Mouse (Mus musculus): ENCODE data around the gene Gps2. TPM values are rescaled to one million over a fixed set of nuclear protein-coding genes. Genes with fewer than 3 reads are reported as not detected.

Gps2 gene
- total and polyA plus RNA-seq, 3 experiments, result 78.0 to 113 TPM; not detected in 1

- Histone ChIP-seq H3K4me3 (ENCODE audit: control insufficient read depth in 1 of 2, insufficient read depth in 1 of 2, low read depth in 2 of 2, low read length in 2 of 2) (no peak overlapping the region), H3K27ac (ENCODE audit: control insufficient read depth, low read depth, low read length) (peak overlapping the region; percentile 64), H3K79me2 (ENCODE audit: control insufficient read depth, insufficient read depth, low read length, poor library complexity) (no peaks in the 10 kb centered on the region), H3K36me3 (ENCODE audit: control insufficient read depth in 1 of 2, insufficient read depth in 2 of 2, low read length in 2 of 2) (peaks cover 0 to 39% of the 10 kb centered on the region in 2 experiments; a peak in 2 of 4 replicates), H3K4me1 (ENCODE audit: control insufficient read depth in 1 of 2, insufficient read depth in 2 of 2, low read length in 2 of 2) (peaks cover 14 to 66% of the 10 kb centered on the region in 2 experiments), H3K9ac (ENCODE audit: control insufficient read depth, low read depth, low read length, poor library complexity, severe bottlenecking) (no peak overlapping the region), H3K9me3 (replicated peaks; ENCODE audit: insufficient read depth, low read length) (no peaks in the 10 kb centered on the region), H3K27me3 (ENCODE audit: control insufficient read depth in 1 of 2, insufficient read depth in 2 of 2, low read length in 2 of 2) (no peaks in the 10 kb centered on the region)
- TF ChIP-seq HCFC1 (IDR thresholded peaks at IDR 0.05; ENCODE audit: low read depth, low read length) (no peak), MYC (IDR thresholded peaks at IDR 0.05; ENCODE audit: low read depth, low read length) (no peak), CTCF (IDR thresholded peaks at IDR 0.05 in 2 of 3, conservative IDR thresholded peaks at IDR 0.05 in 1 of 3; ENCODE audit: control insufficient read depth in 1 of 3, insufficient read depth in 1 of 3, low read depth in 2 of 3, low read length in 3 of 3, poor library complexity in 1 of 3, severe bottlenecking in 1 of 3) (no peak), RAD21 (IDR thresholded peaks at IDR 0.05; ENCODE audit: low read depth, low read length) (no peak), POLR2A (IDR thresholded peaks at IDR 0.05; ENCODE audit: control insufficient read depth in 1 of 2, insufficient read depth in 1 of 2, low read depth in 1 of 2, low read length in 2 of 2, poor library complexity in 1 of 2) (0 out of 4 replicates have a peak, but pooled peaks of 1 of the 2 experiments have one; percentile 29), NELFE (IDR thresholded peaks at IDR 0.05; ENCODE audit: low read depth, low read length) (no peak), UBTF (IDR thresholded peaks at IDR 0.05; ENCODE audit: borderline replicate concordance, insufficient read depth, low read depth, low read length) (no peak), RCOR1 (IDR thresholded peaks at IDR 0.05; ENCODE audit: low read depth, low read length) (no peak)
- no peak for DNase-seq (ENCODE audit: low read depth, low spot score)
These were observed 34.0 kb upstream of the Gps2 start for GRCm38 (mm10) chr11:69879711-69880110.

GRCm38 (mm10) chr11:69880506-69880852 is 33.2 kb upstream of the Gps2 start:
- Histone ChIP-seq H3K27me3 (ENCODE audit: control insufficient read depth in 1 of 2, insufficient read depth in 2 of 2, low read length in 2 of 2) (no peaks in the 10 kb centered on the region), H3K79me2 (ENCODE audit: control insufficient read depth, insufficient read depth, low read length, poor library complexity) (no peaks in the 10 kb centered on the region), H3K9me3 (replicated peaks; ENCODE audit: insufficient read depth, low read length) (no peaks in the 10 kb centered on the region), H3K4me1 (ENCODE audit: control insufficient read depth in 1 of 2, insufficient read depth in 2 of 2, low read length in 2 of 2) (peaks cover 14 to 66% of the 10 kb centered on the region in 2 experiments), H3K36me3 (ENCODE audit: control insufficient read depth in 1 of 2, insufficient read depth in 2 of 2, low read length in 2 of 2) (peaks cover 0 to 39% of the 10 kb centered on the region in 2 experiments; a peak in 2 of 4 replicates), H3K4me3 (ENCODE audit: control insufficient read depth in 1 of 2, insufficient read depth in 1 of 2, low read depth in 2 of 2, low read length in 2 of 2) (peak overlapping the region in 1 of 2 experiments; percentile 30; a peak in 2 of 4 replicates), H3K9ac (ENCODE audit: control insufficient read depth, low read depth, low read length, poor library complexity, severe bottlenecking) (no peak overlapping the region), H3K27ac (ENCODE audit: control insufficient read depth, low read depth, low read length) (no peak overlapping the region)
- TF ChIP-seq ZKSCAN1 (IDR thresholded peaks at IDR 0.05; ENCODE audit: low read depth, low read length) (no peak), MEF2A (IDR thresholded peaks at IDR 0.05; ENCODE audit: extremely low read depth, insufficient replicate concordance, low read depth, low read length, poor library complexity, severe bottlenecking) (no peak), CHD1 (IDR thresholded peaks at IDR 0.05; ENCODE audit: low read depth, low read length) (no peak), MXI1 (IDR thresholded peaks at IDR 0.05; ENCODE audit: low read depth, low read length) (no peak), POLR2AphosphoS5 (IDR thresholded peaks at IDR 0.05; ENCODE audit: borderline replicate concordance, low read depth, low read length) (no peak), ZNF384 (IDR thresholded peaks at IDR 0.05; ENCODE audit: low read depth, low read length) (no peak), GABPA (IDR thresholded peaks at IDR 0.05; ENCODE audit: low read depth, low read length) (no peak), MAZ (IDR thresholded peaks at IDR 0.05; ENCODE audit: low read depth, low read length) (no peak), MAX (IDR thresholded peaks at IDR 0.05; ENCODE audit: low read length) (no peak), TBP (IDR thresholded peaks at IDR 0.05; ENCODE audit: low read depth, low read length) (no peak), NELFE (IDR thresholded peaks at IDR 0.05; ENCODE audit: low read depth, low read length) (no peak), HCFC1 (IDR thresholded peaks at IDR 0.05; ENCODE audit: low read depth, low read length) (no peak), USF2 (IDR thresholded peaks at IDR 0.05; ENCODE audit: borderline replicate concordance in 1 of 2, insufficient read depth in 1 of 2, low read depth in 1 of 2, low read length in 2 of 2) (no peak)
- no peak for DNase-seq (ENCODE audit: low read depth, low spot score)

All from MEL (cell line).